Mouse (Mus musculus) MEL (cell line): Measurements from ENCODE around the gene Oas2. TPM values are rescaled to one million over a fixed set of nuclear protein-coding genes. Genes with fewer than 3 reads are reported as not detected.
A peak's percentile ranks its signal among the peaks of the same experiment; 100 is the strongest.

Experiments
- DNase-seq: peaks from one replicate; pipeline ENCODE4 v3.0.0; 2011; ENCODE audit warnings: low read depth, low spot score
- H3K27ac ChIP-seq: 2 replicates; pipeline ENCODE4 v1.5.1; 2012; ENCODE audit warnings: low read depth, mild to moderate bottlenecking, control low read depth, low read length, moderate library complexity; ENCODE audit not compliant: control insufficient read depth
- H3K27me3 ChIP-seq, 2 experiments: fragments of 150-350 bp in 1 of 2; sonication (generic) in 1 of 2; 2 replicates each; pipeline ENCODE4 v1.6.1; 2012; ENCODE audit warnings: low read length in 2 of 2, mild to moderate bottlenecking in 2 of 2, improper control_type of control experiment in 1 of 2, moderate library complexity in 1 of 2; ENCODE audit not compliant: insufficient read depth in 2 of 2, control insufficient read depth in 1 of 2
- H3K36me3 ChIP-seq, 2 experiments: 2 replicates each; pipeline ENCODE4 v1.6.1; 2012 to 2014; ENCODE audit warnings: low read length in 2 of 2, improper control_type of control experiment in 1 of 2, inconsistent platforms in 1 of 2, mild to moderate bottlenecking in 1 of 2; ENCODE audit not compliant: insufficient read depth in 2 of 2, control insufficient read depth in 1 of 2
- H3K4me1 ChIP-seq, 2 experiments: fragments of 150-350 bp in 1 of 2; sonication (generic) in 1 of 2; 2 replicates each; pipeline ENCODE4 v1.6.1; 2012; ENCODE audit warnings: low read length in 2 of 2, improper control_type of control experiment in 1 of 2, mild to moderate bottlenecking in 1 of 2; ENCODE audit not compliant: insufficient read depth in 2 of 2, control insufficient read depth in 1 of 2
- H3K4me3 ChIP-seq, 2 experiments: fragments of 150-350 bp in 1 of 2; sonication (generic) in 1 of 2; 2 replicates each; pipeline ENCODE4 v1.5.1; 2012; ENCODE audit warnings: low read depth in 2 of 2, low read length in 2 of 2, mild to moderate bottlenecking in 2 of 2, moderate library complexity in 2 of 2, control low read depth in 1 of 2, improper control_type of control experiment in 1 of 2; ENCODE audit not compliant: control insufficient read depth in 1 of 2, insufficient read depth in 1 of 2
- H3K79me2 ChIP-seq: 2 replicates; pipeline ENCODE4 v1.6.1; 2012; ENCODE audit warnings: mild to moderate bottlenecking, low read length, moderate library complexity; ENCODE audit not compliant: control insufficient read depth, poor library complexity, insufficient read depth
- H3K9ac ChIP-seq: 2 replicates; pipeline ENCODE4 v1.6.1; 2012; ENCODE audit warnings: low read depth, mild to moderate bottlenecking, control low read depth, low read length, moderate library complexity; ENCODE audit not compliant: control insufficient read depth, poor library complexity, severe bottlenecking
- H3K9me3 ChIP-seq: fragments of 150-350 bp; sonication (generic); replicated peaks from 2 replicates; pipeline ENCODE4 v1.6.1; 2012; ENCODE audit warnings: mild to moderate bottlenecking, low read length, improper control_type of control experiment, moderate library complexity; ENCODE audit not compliant: insufficient read depth
- BHLHE40 ChIP-seq: IDR thresholded peaks from 2 replicates; pipeline ENCODE4 v1.6.1; 2012; ENCODE audit warnings: low read depth, mild to moderate bottlenecking, inconsistent platforms, low read length, improper control_type of control experiment, borderline replicate concordance
- CHD2 ChIP-seq: IDR thresholded peaks from 2 replicates; pipeline ENCODE4 v1.6.1; 2011; ENCODE audit warnings: low read length, improper control_type of control experiment
- CTCF ChIP-seq, 3 experiments: IDR thresholded peaks in 2 of 3; conservative IDR thresholded peaks in 1 of 3; 2 replicates each; pipeline ENCODE4 v1.5.1; 2011 to 2012; ENCODE audit warnings: low read length in 3 of 3, low read depth in 2 of 3, mild to moderate bottlenecking in 2 of 3, improper control_type of control experiment in 1 of 3, inconsistent platforms in 1 of 3, mixed read lengths in 1 of 3, moderate library complexity in 1 of 3; ENCODE audit not compliant: control insufficient read depth in 1 of 3, insufficient read depth in 1 of 3, poor library complexity in 1 of 3, severe bottlenecking in 1 of 3
- E2F4 ChIP-seq: IDR thresholded peaks from 2 replicates; pipeline ENCODE4 v1.6.1; 2011; ENCODE audit warnings: low read depth, low read length, improper control_type of control experiment, borderline replicate concordance
- ELF1 ChIP-seq: IDR thresholded peaks from 2 replicates; pipeline ENCODE4 v1.6.1; 2014; ENCODE audit warnings: low read depth, mild to moderate bottlenecking, inconsistent platforms, low read length, improper control_type of control experiment, moderate library complexity
- GATA1 ChIP-seq: IDR thresholded peaks from 2 replicates; pipeline ENCODE4 v1.6.1; 2011; ENCODE audit warnings: low read depth, low read length, improper control_type of control experiment
- HCFC1 ChIP-seq: IDR thresholded peaks from 2 replicates; pipeline ENCODE4 v1.6.1; 2012; ENCODE audit warnings: low read depth, mild to moderate bottlenecking, inconsistent platforms, low read length, improper control_type of control experiment, moderate library complexity
- JUND ChIP-seq: IDR thresholded peaks from 2 replicates; pipeline ENCODE4 v1.6.1; 2011; ENCODE audit warnings: low read depth, mild to moderate bottlenecking, improper control_type of control experiment, low read length
- KAT2A ChIP-seq: conservative IDR thresholded peaks from 2 replicates; pipeline ENCODE4 v1.6.1; 2012; ENCODE audit warnings: low read depth, low read length, improper control_type of control experiment, inconsistent platforms
- MAFK ChIP-seq: IDR thresholded peaks from 2 replicates; pipeline ENCODE4 v1.6.1; 2011; ENCODE audit warnings: low read depth, mild to moderate bottlenecking, low read length, improper control_type of control experiment, borderline replicate concordance
- MAX ChIP-seq: IDR thresholded peaks from 2 replicates; pipeline ENCODE4 v1.6.1; 2011; ENCODE audit warnings: low read length, improper control_type of control experiment
- MEF2A ChIP-seq: IDR thresholded peaks from 2 replicates; pipeline ENCODE4 v1.6.1; 2014; ENCODE audit warnings: low read depth, mild to moderate bottlenecking, inconsistent platforms, low read length, improper control_type of control experiment; ENCODE audit not compliant: poor library complexity, insufficient replicate concordance, severe bottlenecking; ENCODE audit errors: extremely low read depth
- MXI1 ChIP-seq: IDR thresholded peaks from 2 replicates; pipeline ENCODE4 v1.6.1; 2011; ENCODE audit warnings: mild to moderate bottlenecking, low read depth, low read length, improper control_type of control experiment
- MYC ChIP-seq: IDR thresholded peaks from 2 replicates; pipeline ENCODE4 v1.6.1; 2011; ENCODE audit warnings: low read depth, mild to moderate bottlenecking, low read length, improper control_type of control experiment, moderate library complexity
- NELFE ChIP-seq: IDR thresholded peaks from 2 replicates; pipeline ENCODE4 v1.6.1; 2011; ENCODE audit warnings: low read depth, low read length, improper control_type of control experiment
- POLR2A ChIP-seq, 2 experiments: IDR thresholded peaks; 2 replicates each; pipeline ENCODE4 v1.6.1; 2011 to 2012; ENCODE audit warnings: low read length in 2 of 2, mild to moderate bottlenecking in 2 of 2, control low read depth in 1 of 2, improper control_type of control experiment in 1 of 2, low read depth in 1 of 2, moderate library complexity in 1 of 2; ENCODE audit not compliant: control insufficient read depth in 1 of 2, insufficient read depth in 1 of 2, poor library complexity in 1 of 2
- POLR2AphosphoS2 ChIP-seq: IDR thresholded peaks from 2 replicates; pipeline ENCODE4 v1.6.1; 2011; ENCODE audit warnings: low read length, improper control_type of control experiment
- POLR2AphosphoS5 ChIP-seq: IDR thresholded peaks from 2 replicates; pipeline ENCODE4 v1.6.1; 2012; ENCODE audit warnings: low read depth, borderline replicate concordance, mild to moderate bottlenecking, inconsistent platforms, low read length, moderate library complexity, mixed read lengths
- RAD21 ChIP-seq: IDR thresholded peaks from 2 replicates; pipeline ENCODE4 v1.6.1; 2011; ENCODE audit warnings: mild to moderate bottlenecking, low read depth, low read length, improper control_type of control experiment
- SMC3 ChIP-seq: IDR thresholded peaks from 2 replicates; pipeline ENCODE4 v1.6.1; 2011; ENCODE audit warnings: low read depth, low read length, improper control_type of control experiment
- TCF12 ChIP-seq: IDR thresholded peaks from 2 replicates; pipeline ENCODE4 v1.6.1; 2014; ENCODE audit warnings: low read depth, mild to moderate bottlenecking, inconsistent platforms, low read length, improper control_type of control experiment, moderate library complexity
- USF1 ChIP-seq: IDR thresholded peaks from 2 replicates; pipeline ENCODE4 v1.6.1; 2014; ENCODE audit warnings: low read depth, mild to moderate bottlenecking, inconsistent platforms, low read length, improper control_type of control experiment, moderate library complexity
- USF2 ChIP-seq, 2 experiments: IDR thresholded peaks; 2 replicates each; pipeline ENCODE4 v1.6.1; 2011 to 2012; ENCODE audit warnings: improper control_type of control experiment in 2 of 2, low read length in 2 of 2, borderline replicate concordance in 1 of 2, inconsistent platforms in 1 of 2, low read depth in 1 of 2, mild to moderate bottlenecking in 1 of 2; ENCODE audit not compliant: insufficient read depth in 1 of 2
- ZMIZ1 ChIP-seq: IDR thresholded peaks from 2 replicates; pipeline ENCODE4 v1.6.1; 2012; ENCODE audit warnings: low read depth, mild to moderate bottlenecking, inconsistent platforms, low read length, improper control_type of control experiment, moderate library complexity
- ZNF384 ChIP-seq: IDR thresholded peaks from 2 replicates; pipeline ENCODE4 v1.6.1; 2012; ENCODE audit warnings: low read depth, mild to moderate bottlenecking, inconsistent platforms, low read length, improper control_type of control experiment
- polyA plus RNA-seq, 2 experiments: library from polyadenylated mRNA; stranded (reverse) in 1 of 2; unstranded in 1 of 2; fragments of >175 nt in 1 of 2; fragments of >200 nt in 1 of 2; gene quantifications; 2 replicates each; pipeline versions ENCODE4 v1.2.1 to v1.2.4; 2012; ENCODE audit warnings: low replicate concordance in 2 of 2, low read depth in 1 of 2; ENCODE audit not compliant: insufficient read length in 2 of 2, insufficient read depth in 1 of 2, missing spikeins in 1 of 2
- total RNA-seq: library from RNA; depleted of rRNA; stranded (reverse); fragments of 300-350 nt; gene quantifications from 2 replicates; pipeline ENCODE4 v1.2.3, GENCODE M21; 2012

Gene Oas2
- total and polyA plus RNA-seq, 3 experiments: 0.96 to 5.2 TPM; not detected in 1

- no peaks in the 10 kb centered on the region for H3K27me3 ChIP-seq
- DNase-seq: peak; percentile 45
- H3K9ac ChIP-seq: no peak overlapping the region
- peaks cover 9 to 29% of the 10 kb centered on the region in 2 experiments for H3K4me1 ChIP-seq
- H3K4me3 ChIP-seq: no peak overlapping the region
- no peaks in the 10 kb centered on the region for H3K9me3 ChIP-seq
- H3K36me3 ChIP-seq: peaks cover 0 to 3% of the 10 kb centered on the region in 2 experiments; a peak in 2 of 4 replicates
- H3K27ac ChIP-seq: no peak overlapping the region
- no peak for TF ChIP-seq MEF2A
- no peak for TF ChIP-seq ZMIZ1
- no peak for TF ChIP-seq GATA1
- TF ChIP-seq MXI1: no peak
- TF ChIP-seq KAT2A: no peak
- TF ChIP-seq MAFK: no peak
- TF ChIP-seq USF2 (IDR thresholded peaks at IDR 0.05; ENCODE audit: borderline replicate concordance in 1 of 2, insufficient read depth in 1 of 2, low read depth in 1 of 2, low read length in 2 of 2): no peak
- TF ChIP-seq HCFC1: no peak
- TF ChIP-seq JUND: no peak
- no peak for TF ChIP-seq NELFE
- no peak for TF ChIP-seq POLR2A (IDR thresholded peaks at IDR 0.05; ENCODE audit: control insufficient read depth in 1 of 2, insufficient read depth in 1 of 2, low read depth in 1 of 2, low read length in 2 of 2, poor library complexity in 1 of 2)
- TF ChIP-seq RAD21: peak; percentile 25
- no peak for TF ChIP-seq TCF12
- no peak for TF ChIP-seq ELF1
- TF ChIP-seq E2F4: no peak
- TF ChIP-seq POLR2AphosphoS2: no peak
- TF ChIP-seq SMC3: peak; percentile 23; the same call in 1 of the 2 replicates
- TF ChIP-seq MAX: no peak
- TF ChIP-seq ZNF384: no peak
- no peak for TF ChIP-seq BHLHE40
- TF ChIP-seq CTCF (IDR thresholded peaks at IDR 0.05 in 2 of 3, conservative IDR thresholded peaks at IDR 0.05 in 1 of 3; ENCODE audit: control insufficient read depth in 1 of 3, insufficient read depth in 1 of 3, low read depth in 2 of 3, low read length in 3 of 3, poor library complexity in 1 of 3, severe bottlenecking in 1 of 3): peak; percentile 43 to 58 (median 47)
- TF ChIP-seq MYC: no peak
- no peak for TF ChIP-seq USF1
- no peak for TF ChIP-seq POLR2AphosphoS5
- no peak for TF ChIP-seq CHD2
- H3K79me2 ChIP-seq: no peaks in the 10 kb centered on the region
Observed at GRCm38 (mm10) chr5:120781646-120782045, 32.0 kb upstream of the Oas2 start.
